Mouse (Mus musculus): ENCODE results near the gene Myct1. TPM values are rescaled to one million over a fixed set of nuclear protein-coding genes. Genes with fewer than 3 reads are reported as not detected.

The Myct1 gene
- 0.18 and 0.57 TPM in 2 replicates for polyA plus RNA-seq (2011; ENCODE audit: insufficient read length, low read depth, missing spikeins)

- no peak within 1 kb of the TSS for H3K4me3 ChIP-seq (ENCODE audit: insufficient read depth, low read length)
- peaks cover 2% of the 10 kb centered on the region for H3K4me1 ChIP-seq (ENCODE audit: control insufficient read depth, insufficient read depth, low read length)
Observed at GRCm38 (mm10) chr10:5593464-5593863, at the start of gene Myct1. Gene Myct1, plus strand, starts transcription at chr10:5593775.

GRCm38 (mm10) chr10:5546428-5546827 is 47.1 kb upstream of the Myct1 start:
- no peak overlapping the region for H3K4me3 ChIP-seq (ENCODE audit: insufficient read depth, low read length)
- TF ChIP-seq CTCF (IDR thresholded peaks at IDR 0.05; ENCODE audit: borderline replicate concordance, insufficient read depth, low read length) (no peak), POLR2A (IDR thresholded peaks at IDR 0.05; ENCODE audit: low read depth, low read length) (no peak)
- H3K4me1 ChIP-seq (ENCODE audit: control insufficient read depth, insufficient read depth, low read length), result 0 out of 2 replicates have a peak, but pooled peaks cover 2% of the 10 kb centered on the region
- H3K27ac ChIP-seq (ENCODE audit: insufficient read depth, low read length), result no peak overlapping the region

More at GRCm38 (mm10) chr10:5593464-5593863, at the start of gene Myct1:
- no peak for TF ChIP-seq POLR2A (IDR thresholded peaks at IDR 0.05; ENCODE audit: low read depth, low read length)
- TF ChIP-seq CTCF (IDR thresholded peaks at IDR 0.05; ENCODE audit: borderline replicate concordance, insufficient read depth, low read length), result no peak
- H3K27ac ChIP-seq (ENCODE audit: insufficient read depth, low read length), result no peak within 1 kb of the TSS

- TF ChIP-seq POLR2A (IDR thresholded peaks at IDR 0.05; ENCODE audit: low read depth, low read length), result no peak
Observed at GRCm38 (mm10) chr10:5547769-5548168, 45.8 kb upstream of the Myct1 start.

GRCm38 (mm10) chr10:5548651-5549050 is 44.9 kb upstream of the Myct1 start:
- H3K4me3 ChIP-seq (ENCODE audit: insufficient read depth, low read length), result no peak overlapping the region
- 0 out of 2 replicates have a peak, but pooled peaks cover 2% of the 10 kb centered on the region for H3K4me1 ChIP-seq (ENCODE audit: control insufficient read depth, insufficient read depth, low read length)
- H3K27ac ChIP-seq (ENCODE audit: insufficient read depth, low read length), result no peak overlapping the region; the same call in 1 of the 2 replicates
- TF ChIP-seq POLR2A (IDR thresholded peaks at IDR 0.05; ENCODE audit: low read depth, low read length) (no peak), CTCF (IDR thresholded peaks at IDR 0.05; ENCODE audit: borderline replicate concordance, insufficient read depth, low read length) (no peak)

More at GRCm38 (mm10) chr10:5547769-5548168, 45.8 kb upstream of the Myct1 start:
- Histone ChIP-seq H3K4me3 (ENCODE audit: insufficient read depth, low read length) (no peak overlapping the region), H3K4me1 (ENCODE audit: control insufficient read depth, insufficient read depth, low read length) (0 out of 2 replicates have a peak, but pooled peaks cover 2% of the 10 kb centered on the region), H3K27ac (ENCODE audit: insufficient read depth, low read length) (no peak overlapping the region)

GRCm38 (mm10) chr10:5549871-5550167 is 43.8 kb upstream of the Myct1 start:
- Histone ChIP-seq H3K27ac (ENCODE audit: insufficient read depth, low read length) (no peak overlapping the region; the same call in 1 of the 2 replicates), H3K4me1 (ENCODE audit: control insufficient read depth, insufficient read depth, low read length) (0 out of 2 replicates have a peak, but pooled peaks cover 2% of the 10 kb centered on the region), H3K4me3 (ENCODE audit: insufficient read depth, low read length) (peak overlapping the region; percentile 32)
- no peak for TF ChIP-seq POLR2A (IDR thresholded peaks at IDR 0.05; ENCODE audit: low read depth, low read length)
- TF ChIP-seq CTCF (IDR thresholded peaks at IDR 0.05; ENCODE audit: borderline replicate concordance, insufficient read depth, low read length), result no peak

GRCm38 (mm10) chr10:5550168-5551021 is 43.2 kb upstream of the Myct1 start:
- TF ChIP-seq POLR2A (IDR thresholded peaks at IDR 0.05; ENCODE audit: low read depth, low read length) (no peak), CTCF (IDR thresholded peaks at IDR 0.05; ENCODE audit: borderline replicate concordance, insufficient read depth, low read length) (no peak)
- Histone ChIP-seq H3K4me1 (ENCODE audit: control insufficient read depth, insufficient read depth, low read length) (0 out of 2 replicates have a peak, but pooled peaks cover 2% of the 10 kb centered on the region), H3K4me3 (ENCODE audit: insufficient read depth, low read length) (peak overlapping the region; percentile 32), H3K27ac (ENCODE audit: insufficient read depth, low read length) (no peak overlapping the region)

GRCm38 (mm10) chr10:5551382-5551781 is 42.2 kb upstream of the Myct1 start, which contains the start of gene Syne1:
Gene Syne1, minus strand, starts transcription at chr10:5551482.
- Histone ChIP-seq H3K4me1 (ENCODE audit: control insufficient read depth, insufficient read depth, low read length) (0 out of 2 replicates have a peak, but pooled peaks cover 2% of the 10 kb centered on the region), H3K4me3 (ENCODE audit: insufficient read depth, low read length) (peak within 1 kb of the TSS; percentile 32), H3K27ac (ENCODE audit: insufficient read depth, low read length) (no peak within 1 kb of the TSS)
- no peak for TF ChIP-seq POLR2A (IDR thresholded peaks at IDR 0.05; ENCODE audit: low read depth, low read length)
- no peak for TF ChIP-seq CTCF (IDR thresholded peaks at IDR 0.05; ENCODE audit: borderline replicate concordance, insufficient read depth, low read length)

- no peak overlapping the region for H3K4me3 ChIP-seq (ENCODE audit: insufficient read depth, low read length)
- 0 out of 2 replicates have a peak, but pooled peaks cover under 1% of the 10 kb centered on the region for H3K4me1 ChIP-seq (ENCODE audit: control insufficient read depth, insufficient read depth, low read length)
- TF ChIP-seq POLR2A (IDR thresholded peaks at IDR 0.05; ENCODE audit: low read depth, low read length) (no peak), CTCF (IDR thresholded peaks at IDR 0.05; ENCODE audit: borderline replicate concordance, insufficient read depth, low read length) (peak; percentile 55; the same call in 1 of the 2 replicates)
- no peak overlapping the region for H3K27ac ChIP-seq (ENCODE audit: insufficient read depth, low read length)
Observed at GRCm38 (mm10) chr10:5554941-5555340, 38.6 kb upstream of the Myct1 start.

GRCm38 (mm10) chr10:5558808-5559207 is 34.8 kb upstream of the Myct1 start:
- TF ChIP-seq POLR2A (IDR thresholded peaks at IDR 0.05; ENCODE audit: low read depth, low read length), result no peak
- no peak for TF ChIP-seq CTCF (IDR thresholded peaks at IDR 0.05; ENCODE audit: borderline replicate concordance, insufficient read depth, low read length)

GRCm38 (mm10) chr10:5560526-5560925 is 33.0 kb upstream of the Myct1 start:
- Histone ChIP-seq H3K4me1 (ENCODE audit: control insufficient read depth, insufficient read depth, low read length) (no peaks in the 10 kb centered on the region), H3K27ac (ENCODE audit: insufficient read depth, low read length) (no peak overlapping the region), H3K4me3 (ENCODE audit: insufficient read depth, low read length) (no peak overlapping the region)
- TF ChIP-seq CTCF (IDR thresholded peaks at IDR 0.05; ENCODE audit: borderline replicate concordance, insufficient read depth, low read length), result no peak
- no peak for TF ChIP-seq POLR2A (IDR thresholded peaks at IDR 0.05; ENCODE audit: low read depth, low read length)

More at GRCm38 (mm10) chr10:5558808-5559207, 34.8 kb upstream of the Myct1 start:
- Histone ChIP-seq H3K4me1 (ENCODE audit: control insufficient read depth, insufficient read depth, low read length) (no peaks in the 10 kb centered on the region), H3K4me3 (ENCODE audit: insufficient read depth, low read length) (no peak overlapping the region), H3K27ac (ENCODE audit: insufficient read depth, low read length) (no peak overlapping the region)
